Mouse (Mus musculus) myocyte (in vitro differentiated cells): Measurements from ENCODE around the gene Pan3.

ENCODE experiments used
- MYOD1 ChIP-seq, 3 experiments: IDR thresholded peaks; one replicate each; pipeline ENCODE4 v1.6.1; 2011; ENCODE audit warnings: control low read depth in 2 of 3, low read depth in 2 of 3, mild to moderate bottlenecking in 2 of 3, moderate library complexity in 1 of 3; ENCODE audit not compliant: insufficient read length in 2 of 3, control insufficient read depth in 1 of 3
- MYOG ChIP-seq, 3 experiments: IDR thresholded peaks; one replicate each; pipeline ENCODE4 v1.6.1; 2011; ENCODE audit warnings: control low read depth in 2 of 3, low read depth in 2 of 3, mild to moderate bottlenecking in 2 of 3; ENCODE audit not compliant: insufficient read length in 2 of 3, control insufficient read depth in 1 of 3, insufficient read depth in 1 of 3
- POLR2A ChIP-seq: IDR thresholded peaks from one replicate; pipeline ENCODE4 v1.6.1; 2011; ENCODE audit warnings: low read depth, mild to moderate bottlenecking, control low read depth, moderate library complexity; ENCODE audit not compliant: insufficient read length
- POLR2AphosphoS2 ChIP-seq: IDR thresholded peaks from one replicate; pipeline ENCODE4 v1.6.1; 2011; ENCODE audit warnings: low read depth, control low read depth; ENCODE audit not compliant: insufficient read length
- TCF3 ChIP-seq: IDR thresholded peaks from one replicate; pipeline ENCODE4 v1.6.1; 2011; ENCODE audit warnings: low read depth, control low read depth; ENCODE audit not compliant: insufficient read length

DNA sequence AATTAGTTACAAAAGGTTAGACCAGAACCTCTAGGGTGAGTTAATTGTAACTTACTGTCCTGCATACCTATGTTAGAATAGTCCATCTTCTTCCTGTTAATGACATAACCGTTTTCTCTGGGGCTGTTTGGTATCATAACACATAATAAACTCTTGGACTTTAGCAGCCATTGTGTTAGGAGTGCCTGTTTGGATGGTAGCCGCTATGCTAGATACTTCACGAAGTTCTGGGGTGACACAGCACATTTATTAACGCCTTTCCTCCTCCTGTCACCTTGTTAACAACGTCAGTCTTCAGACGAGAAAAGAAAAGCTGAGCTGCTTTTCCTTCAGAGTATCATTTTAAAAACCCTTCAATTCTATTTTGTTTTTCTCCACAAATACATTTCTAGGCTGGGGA is 59.3 kb downstream of the Pan3 start:
- no peak for TF ChIP-seq MYOG (IDR thresholded peaks at IDR 0.05; ENCODE audit: control insufficient read depth in 1 of 3, insufficient read depth in 1 of 3, insufficient read length in 2 of 3, low read depth in 2 of 3)
- TF ChIP-seq TCF3, result no peak
- TF ChIP-seq MYOD1 (IDR thresholded peaks at IDR 0.05; ENCODE audit: control insufficient read depth in 1 of 3, insufficient read length in 2 of 3, low read depth in 2 of 3), result no peak
- TF ChIP-seq POLR2A, result no peak
- no peak for TF ChIP-seq POLR2AphosphoS2
